In genomic region chr14:122194630-122195029, GRCm38 (mm10) we compare ENCODE assay signal across 25 mouse cellular contexts.
"Had no signal": no experiment of that assay in that cellular context is flagged by ENCODE, and none has a peak within 500 bp of the region (broad histone marks: within the 10 kb centered on the region; RNA-seq: fewer than 3 reads in every experiment).

No protein-coding gene starts in this region.

- H3K27ac ChIP-seq: gastrocnemius, adult 2 months; heart, embryonic 10.5 days; hindbrain, embryonic 13.5 days; hindbrain, embryonic 15.5 days; hindbrain, postnatal 0 days; layer of hippocampus, adult 2 months; left cerebral cortex, adult 2 months; limb, embryonic 10.5 days; limb, embryonic 12.5 days; liver, embryonic 13.5 days; liver, embryonic 15.5 days had no signal

- H3K9ac ChIP-seq: heart, embryonic 12.5 days; hindbrain, embryonic 13.5 days; hindbrain, embryonic 15.5 days; limb, embryonic 12.5 days; liver, embryonic 13.5 days; liver, embryonic 15.5 days had no signal

- H3K4me2 ChIP-seq: heart, embryonic 12.5 days; hindbrain, embryonic 13.5 days; hindbrain, embryonic 15.5 days; limb, embryonic 12.5 days; liver, embryonic 11.5 days; liver, embryonic 13.5 days; liver, embryonic 15.5 days had no signal

- H3K9me3 ChIP-seq: heart, embryonic 10.5 days; hindbrain, embryonic 13.5 days; hindbrain, embryonic 15.5 days; limb, embryonic 10.5 days; liver, embryonic 15.5 days had no signal

- DNase-seq: gastrocnemius, adult 2 months; gastrocnemius, postnatal 10 days; gastrocnemius, postnatal 25 days; heart, adult 18-20 months; heart, postnatal 10 days; kidney, adult 18-20 months; kidney, adult 8-10 months; kidney, postnatal 10 days; kidney, postnatal 25 days; kidney, postnatal 4 days; liver; liver, embryonic 13.5 days had no signal

- H3K4me1 ChIP-seq: heart, embryonic 10.5 days; heart, embryonic 12.5 days; hindbrain, embryonic 13.5 days; hindbrain, embryonic 15.5 days; liver, embryonic 13.5 days had no signal

- H3K4me3 ChIP-seq: gastrocnemius, adult 2 months; heart, embryonic 10.5 days; heart, embryonic 12.5 days; hindbrain, embryonic 13.5 days; hindbrain, embryonic 15.5 days; layer of hippocampus, adult 2 months; left cerebral cortex, adult 2 months; limb, embryonic 10.5 days; limb, embryonic 12.5 days; liver, embryonic 13.5 days; liver, embryonic 15.5 days had no signal

- H3K27me3 ChIP-seq: heart, embryonic 12.5 days; hindbrain, embryonic 13.5 days; hindbrain, embryonic 15.5 days; liver, embryonic 13.5 days; liver, embryonic 15.5 days had no signal

- ATAC-seq: hindbrain, postnatal 0 days; inflammation-experienced regulatory T-cells, adult 6 months; intestine, postnatal 0 days had no signal

- H3K36me3 ChIP-seq: heart, embryonic 10.5 days; heart, embryonic 12.5 days; hindbrain, embryonic 13.5 days; hindbrain, embryonic 15.5 days; limb, embryonic 12.5 days; liver, embryonic 13.5 days; liver, embryonic 15.5 days had no signal
